Mouse (Mus musculus): Measurements from ENCODE around the gene Dnpep.

Dnpep gene

DNA sequence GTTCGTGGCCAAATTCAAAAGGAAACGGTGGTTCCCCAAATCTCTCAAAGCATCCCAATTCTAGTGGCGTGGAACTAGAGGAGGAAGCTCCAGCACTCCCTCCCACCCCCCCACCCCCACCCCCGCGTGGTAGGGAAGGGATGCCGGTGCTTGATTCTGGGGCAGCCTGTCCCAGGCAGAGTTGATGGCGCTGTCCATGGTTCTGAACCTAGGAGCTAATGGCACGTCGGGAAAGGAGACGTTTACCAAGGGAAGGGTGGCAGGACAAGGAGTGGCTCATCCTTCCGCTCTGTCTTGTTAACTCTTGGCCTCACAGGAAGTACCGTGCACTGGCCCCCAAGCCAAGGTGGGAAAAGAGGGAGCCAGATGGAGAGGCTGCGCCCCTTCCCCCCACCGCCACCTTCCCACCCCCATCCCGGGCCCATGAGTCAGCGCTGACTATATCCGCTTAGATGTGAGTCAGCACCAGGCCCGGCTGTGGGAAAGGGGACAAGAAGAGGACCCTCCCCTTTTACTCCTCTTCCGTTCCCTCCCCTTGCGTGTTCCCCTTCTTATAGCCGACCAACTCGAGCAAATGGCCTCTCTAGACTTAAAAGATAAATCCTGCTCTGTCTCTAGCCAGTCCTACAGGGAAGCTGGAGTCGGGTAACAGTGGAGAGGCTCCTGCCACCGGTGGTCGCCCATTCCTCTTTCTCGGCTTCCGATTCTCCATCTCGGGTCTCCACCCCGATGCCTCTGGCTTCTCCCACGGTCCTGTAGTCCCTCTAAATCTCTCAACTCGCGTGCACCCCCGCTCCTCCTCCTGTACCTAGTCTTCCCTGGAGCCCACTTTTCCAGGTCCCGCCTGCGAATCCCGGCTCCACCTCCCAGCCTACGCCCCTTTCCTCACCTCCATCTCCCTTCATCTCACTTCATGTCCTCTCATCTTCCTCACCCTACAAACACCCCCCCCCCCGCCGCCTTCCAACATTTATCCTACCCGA lies 54.5 kb downstream of the Dnpep start:
- no peak for DNase-seq (ENCODE audit: low spot score in 2 of 2)

- DNase-seq (ENCODE audit: low spot score in 2 of 2) = no peak
These were observed 56.5 kb downstream of the Dnpep start for GRCm38 (mm10) chr1:75261278-75261677.
